Mouse (Mus musculus): ENCODE data around the gene Cacnb1. TPM values are rescaled to one million over a fixed set of nuclear protein-coding genes. Genes with fewer than 3 reads are reported as not detected.
A peak's percentile ranks its signal among the peaks of the same experiment; 100 is the strongest.

Gene Cacnb1
- polyA plus RNA-seq, 1 experiment from 2014 or later, result 38.2 TPM

GRCm38 (mm10) chr11:98004161-98004560, 18.7 kb downstream of the Cacnb1 start:
- Histone ChIP-seq H3K9me3 (no peaks in the 10 kb centered on the region), H3K36me3 (peaks cover 51% of the 10 kb centered on the region), H3K27ac (no peak overlapping the region), H3K4me3 (no peak overlapping the region), H3K4me1 (peaks cover 22% of the 10 kb centered on the region), H3K27me3 (replicated peaks) (peaks cover 18% of the 10 kb centered on the region), H3K4me2 (replicated peaks) (no peak overlapping the region), H3K9ac (no peak overlapping the region)
- ATAC-seq (ENCODE audit: low FRiP score, low read depth), result no peak
- WGBS, result 84% methylated on average over 8 of the region's 8 CpGs

- H3K27me3 ChIP-seq (replicated peaks), result peaks cover 18% of the 10 kb centered on the region
- peak overlapping the region; percentile 43 for H3K4me2 ChIP-seq (replicated peaks)
- no peak overlapping the region for H3K4me3 ChIP-seq
- no peak for ATAC-seq (ENCODE audit: low FRiP score, low read depth)
- WGBS, result 33% methylated on average over 17 of the region's 17 CpGs
- H3K4me1 ChIP-seq, result peaks cover 22% of the 10 kb centered on the region
- H3K9me3 ChIP-seq, result no peaks in the 10 kb centered on the region
- peaks cover 42% of the 10 kb centered on the region for H3K36me3 ChIP-seq
- H3K27ac ChIP-seq, result no peak overlapping the region
- 0 out of 2 replicates have a peak overlapping the region, but pooled peaks have one; percentile 26 for H3K9ac ChIP-seq
Measured at GRCm38 (mm10) chr11:98003171-98003671, 19.6 kb downstream of the Cacnb1 start.

DNA sequence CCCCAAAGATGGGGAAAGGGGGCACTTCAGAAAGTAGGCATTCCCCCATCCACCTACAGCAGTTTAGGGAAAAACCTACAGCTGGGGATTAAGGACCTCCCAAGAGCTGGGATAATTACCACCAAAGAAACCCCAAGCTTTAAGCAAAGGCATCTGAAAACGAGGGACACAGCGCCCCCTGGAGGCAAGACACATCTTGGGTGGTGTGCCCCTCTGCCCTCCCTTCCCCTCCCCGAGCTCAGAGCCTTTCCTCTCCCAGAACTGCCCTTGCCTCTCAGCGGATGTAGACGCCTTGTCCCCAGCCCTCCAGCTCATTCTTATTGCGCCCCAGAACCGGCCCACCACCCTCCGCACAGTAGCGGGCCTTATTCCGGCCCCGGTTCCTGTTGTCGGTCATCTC, 20.2 kb downstream of the Cacnb1 start:
- H3K27ac ChIP-seq, result no peak overlapping the region
- H3K4me1 ChIP-seq, result peaks cover 22% of the 10 kb centered on the region
- WGBS, result 6% methylated on average over 12 of the region's 12 CpGs
- no peak for ATAC-seq (ENCODE audit: low FRiP score, low read depth)
- H3K36me3 ChIP-seq, result peaks cover 37% of the 10 kb centered on the region
- no peaks in the 10 kb centered on the region for H3K9me3 ChIP-seq
- H3K27me3 ChIP-seq (replicated peaks), result peaks cover 18% of the 10 kb centered on the region
- no peak overlapping the region; the same call in 1 of the 2 replicates for H3K4me3 ChIP-seq
- H3K9ac ChIP-seq, result no peak overlapping the region
- peak overlapping the region; percentile 43 for H3K4me2 ChIP-seq (replicated peaks)

GRCm38 (mm10) chr11:98001986-98002385, 20.8 kb downstream of the Cacnb1 start:
- H3K9ac ChIP-seq, result no peak overlapping the region
- peaks cover 31% of the 10 kb centered on the region for H3K36me3 ChIP-seq
- H3K4me3 ChIP-seq, result no peak overlapping the region
- ATAC-seq (ENCODE audit: low FRiP score, low read depth), result no peak
- no peaks in the 10 kb centered on the region for H3K9me3 ChIP-seq
- WGBS, result 51% methylated on average over 6 of the region's 6 CpGs
- peaks cover 18% of the 10 kb centered on the region for H3K27me3 ChIP-seq (replicated peaks)
- no peak overlapping the region for H3K27ac ChIP-seq
- peaks cover 22% of the 10 kb centered on the region for H3K4me1 ChIP-seq
- H3K4me2 ChIP-seq (replicated peaks), result no peak overlapping the region

DNA sequence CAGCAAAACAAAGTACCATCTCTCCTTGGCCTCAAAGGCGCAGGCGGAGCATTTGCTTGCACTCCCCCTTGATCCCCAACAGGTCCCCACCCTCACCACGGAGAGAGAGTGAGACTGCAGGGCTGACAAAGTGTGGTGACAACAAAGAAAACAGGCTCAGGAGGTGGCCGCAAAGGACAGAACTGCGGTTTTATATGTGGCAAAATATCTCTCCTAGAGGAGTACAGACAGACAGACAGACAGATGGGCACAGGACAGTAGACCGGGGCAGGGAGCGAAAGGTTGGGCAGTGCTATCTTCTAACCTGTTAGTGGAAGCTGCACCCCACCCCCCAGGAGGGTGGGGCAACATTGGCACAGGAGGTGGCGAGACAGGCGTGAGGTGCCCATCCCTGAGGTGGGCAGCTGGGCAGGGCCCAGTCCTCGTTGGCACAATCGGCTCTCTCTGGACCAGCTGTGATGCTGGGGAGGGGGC, 21.4 kb downstream of the Cacnb1 start:
- no peak overlapping the region for H3K9ac ChIP-seq
- ATAC-seq (ENCODE audit: low FRiP score, low read depth), result no peak

DNA sequence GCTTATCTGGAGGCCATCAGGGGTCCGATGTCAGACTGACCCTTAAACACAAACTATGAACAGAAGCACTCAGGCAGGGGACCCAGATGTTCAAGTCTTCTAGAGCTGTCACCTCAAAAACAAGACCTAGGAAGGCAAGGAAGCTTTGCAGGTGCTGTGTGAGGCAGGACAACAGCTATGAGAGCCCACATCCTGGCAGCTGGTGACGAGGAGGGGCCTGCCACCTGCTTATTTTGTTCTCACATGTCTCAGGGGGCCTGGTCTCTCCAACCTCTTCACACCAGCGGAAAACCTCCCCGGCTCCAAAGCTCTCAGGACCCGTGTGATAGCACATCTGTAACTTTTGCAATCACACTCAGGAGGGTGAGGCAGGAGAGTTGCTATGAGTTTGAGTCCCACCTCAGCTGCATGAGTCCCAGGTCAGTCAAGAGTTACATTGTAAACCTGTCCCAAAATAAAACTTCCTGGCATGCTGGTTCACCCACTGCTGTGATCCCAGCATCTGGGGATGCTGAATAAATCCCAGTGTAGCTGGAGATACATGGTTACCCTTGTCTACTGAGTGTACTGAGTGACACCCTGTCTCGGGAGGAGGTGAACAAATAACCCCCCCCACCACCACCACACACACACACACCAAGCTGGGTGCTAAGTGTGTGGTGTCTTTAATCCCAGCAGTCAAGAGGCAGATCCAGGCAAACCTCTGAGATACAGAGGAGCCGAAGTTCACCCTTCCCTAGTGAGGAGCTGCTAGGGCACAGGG, 22.3 kb downstream of the Cacnb1 start:
- Histone ChIP-seq H3K4me1 (peaks cover 27% of the 10 kb centered on the region), H3K27ac (no peak overlapping the region), H3K4me3 (no peak overlapping the region), H3K36me3 (peaks cover 23% of the 10 kb centered on the region), H3K9me3 (no peaks in the 10 kb centered on the region), H3K4me2 (replicated peaks) (no peak overlapping the region), H3K9ac (no peak overlapping the region), H3K27me3 (replicated peaks) (peaks cover 18% of the 10 kb centered on the region)
- ATAC-seq (ENCODE audit: low FRiP score, low read depth), result no peak
- WGBS, result 32% methylated on average over 7 of the region's 7 CpGs

More for the DNA sequence above, 21.4 kb downstream of the Cacnb1 start:
- Histone ChIP-seq H3K27me3 (replicated peaks) (peaks cover 18% of the 10 kb centered on the region), H3K27ac (no peak overlapping the region), H3K4me2 (replicated peaks) (no peak overlapping the region), H3K36me3 (peaks cover 28% of the 10 kb centered on the region), H3K4me1 (peaks cover 22% of the 10 kb centered on the region), H3K4me3 (no peak overlapping the region), H3K9me3 (no peaks in the 10 kb centered on the region)
- 26% methylated on average over 11 of the region's 11 CpGs for WGBS

DNA sequence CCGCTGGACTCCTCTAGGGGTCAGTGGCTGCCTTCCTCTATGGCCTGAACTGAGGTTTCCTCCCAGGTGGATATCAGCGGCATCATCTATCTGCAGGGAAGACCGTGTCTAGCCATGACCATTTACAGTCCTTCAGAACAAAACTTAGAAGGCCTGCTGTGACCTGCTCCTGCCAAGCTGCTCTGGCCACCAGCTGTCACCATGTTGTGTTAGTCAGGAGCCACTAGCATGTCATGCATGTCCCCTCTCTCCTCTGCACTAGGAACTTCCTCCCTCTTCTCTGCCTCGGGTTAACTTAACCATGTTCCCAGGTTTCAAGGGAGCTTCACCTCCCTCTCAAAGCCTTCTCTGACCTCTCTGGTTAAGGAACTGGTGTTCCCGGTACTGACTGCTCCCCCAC, 23.1 kb downstream of the Cacnb1 start:
- no peaks in the 10 kb centered on the region for H3K9me3 ChIP-seq
- 62% methylated on average over 5 of the region's 5 CpGs for WGBS
- H3K9ac ChIP-seq, result no peak overlapping the region
- no peak overlapping the region for H3K4me2 ChIP-seq (replicated peaks)
- no peak overlapping the region for H3K4me3 ChIP-seq
- ATAC-seq (ENCODE audit: low FRiP score, low read depth), result no peak
- peaks cover 35% of the 10 kb centered on the region for H3K4me1 ChIP-seq
- H3K27me3 ChIP-seq (replicated peaks), result peaks cover 18% of the 10 kb centered on the region
- peaks cover 14% of the 10 kb centered on the region for H3K36me3 ChIP-seq
- no peak overlapping the region for H3K27ac ChIP-seq

- peaks cover 23% of the 10 kb centered on the region for H3K27me3 ChIP-seq (replicated peaks)
- no peak overlapping the region for H3K9ac ChIP-seq
- H3K4me3 ChIP-seq, result no peak overlapping the region
- no peak for ATAC-seq (ENCODE audit: low FRiP score, low read depth)
- no peaks in the 10 kb centered on the region for H3K9me3 ChIP-seq
- H3K27ac ChIP-seq, result no peak overlapping the region
- WGBS, result 63% methylated on average over 7 of the region's 7 CpGs
- peaks cover 9% of the 10 kb centered on the region; the same call in 1 of the 2 replicates for H3K36me3 ChIP-seq
- H3K4me2 ChIP-seq (replicated peaks), result no peak overlapping the region
- peaks cover 34% of the 10 kb centered on the region for H3K4me1 ChIP-seq
Measured at GRCm38 (mm10) chr11:97998898-97999608, 23.8 kb downstream of the Cacnb1 start.

- Histone ChIP-seq H3K9me3 (no peaks in the 10 kb centered on the region), H3K4me1 (peaks cover 29% of the 10 kb centered on the region), H3K9ac (no peak overlapping the region), H3K27ac (no peak overlapping the region), H3K27me3 (replicated peaks) (peaks cover 22% of the 10 kb centered on the region), H3K4me3 (no peak overlapping the region), H3K4me2 (replicated peaks) (no peak overlapping the region), H3K36me3 (peaks cover 5% of the 10 kb centered on the region; the same call in 1 of the 2 replicates)
- 80% methylated on average over 11 of the region's 11 CpGs for WGBS
- ATAC-seq (ENCODE audit: low FRiP score, low read depth), result no peak
Measured at GRCm38 (mm10) chr11:97998074-97998793, 24.6 kb downstream of the Cacnb1 start.

DNA sequence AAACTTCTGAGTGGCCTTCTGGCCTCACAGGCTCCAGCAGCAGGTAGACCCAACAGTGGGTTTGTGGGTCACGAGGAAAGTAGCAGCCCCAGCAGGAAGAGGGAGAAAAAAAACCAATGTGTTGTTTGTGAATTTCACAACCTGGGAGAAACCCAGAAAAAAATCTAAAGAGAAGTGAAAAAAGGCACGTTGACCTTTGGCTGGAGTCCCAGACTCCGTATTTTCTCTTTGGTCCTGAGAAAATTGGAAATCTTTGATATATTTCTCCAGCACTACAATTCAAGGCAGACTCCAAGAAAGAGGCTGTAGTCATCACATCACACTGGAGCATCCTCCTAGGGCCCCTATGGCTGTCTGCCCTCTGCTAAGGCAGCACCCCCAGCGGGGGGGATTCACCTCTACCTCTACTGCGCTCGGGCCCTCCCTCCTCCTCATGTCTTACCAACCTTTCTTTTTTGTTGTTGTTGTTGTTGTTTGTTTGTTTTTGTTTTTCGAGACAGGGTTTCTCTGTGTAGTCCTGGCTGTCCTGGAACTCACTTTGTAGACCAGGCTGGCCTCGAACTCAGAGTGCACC, 25.4 kb downstream of the Cacnb1 start:
- Histone ChIP-seq H3K4me3 (no peak overlapping the region), H3K9ac (no peak overlapping the region), H3K27ac (no peak overlapping the region), H3K27me3 (replicated peaks) (peaks cover 19% of the 10 kb centered on the region), H3K9me3 (no peaks in the 10 kb centered on the region), H3K4me2 (replicated peaks) (no peak overlapping the region), H3K4me1 (peaks cover 22% of the 10 kb centered on the region), H3K36me3 (no peaks in the 10 kb centered on the region)
- WGBS, result 79% methylated on average over 8 of the region's 8 CpGs
- ATAC-seq (ENCODE audit: low FRiP score, low read depth), result no peak

- Histone ChIP-seq H3K9me3 (no peaks in the 10 kb centered on the region), H3K4me1 (peaks cover 22% of the 10 kb centered on the region), H3K4me3 (no peak overlapping the region), H3K27me3 (replicated peaks) (peaks cover 12% of the 10 kb centered on the region), H3K4me2 (replicated peaks) (no peak overlapping the region), H3K36me3 (no peaks in the 10 kb centered on the region), H3K27ac (no peak overlapping the region), H3K9ac (no peak overlapping the region)
- WGBS, result 71% methylated on average over 1 of the region's 1 CpGs
- ATAC-seq (ENCODE audit: low FRiP score, low read depth), result no peak
Measured at GRCm38 (mm10) chr11:97996691-97997090, 26.1 kb downstream of the Cacnb1 start.
